Mouse (Mus musculus) neural tube, embryonic 13.5 days (tissue): ENCODE data around the gene Tlx2. TPM values are rescaled to one million over a fixed set of nuclear protein-coding genes. Genes with fewer than 3 reads are reported as not detected.

Source experiments
- ATAC-seq: fragments of 200-750 bp; cut with Nextera tagmentation; 2 replicates; pipeline ENCODE4 v1.8.0; 2017; ENCODE audit warnings: low read depth, mild to moderate bottlenecking, moderate TSS enrichment, moderate library complexity
- H3K27ac ChIP-seq: fragments of 300-500 bp; sonication (generic); replicated peaks from 2 replicates; pipeline ENCODE4 v1.5.1; 2015; ENCODE audit warnings: moderate library complexity, mild to moderate bottlenecking, inconsistent platforms
- H3K27me3 ChIP-seq: fragments of 300-500 bp; sonication (generic); 2 replicates; pipeline ENCODE4 v1.6.1; 2015; ENCODE audit warnings: mild to moderate bottlenecking, inconsistent platforms
- H3K36me3 ChIP-seq: fragments of 300-500 bp; sonication (generic); 2 replicates; pipeline ENCODE4 v1.6.1; 2015; ENCODE audit warnings: mild to moderate bottlenecking, inconsistent platforms
- H3K4me1 ChIP-seq: fragments of 300-500 bp; sonication (generic); replicated peaks from 2 replicates; pipeline ENCODE4 v1.6.1; 2015; ENCODE audit warnings: inconsistent platforms
- H3K4me2 ChIP-seq: fragments of 300-500 bp; sonication (generic); 2 replicates; pipeline ENCODE4 v1.6.1; 2015; ENCODE audit warnings: inconsistent platforms, mild to moderate bottlenecking, moderate library complexity
- H3K4me3 ChIP-seq: fragments of 300-500 bp; sonication (generic); 2 replicates; pipeline ENCODE4 v1.5.1; 2015; ENCODE audit warnings: mild to moderate bottlenecking, inconsistent platforms
- H3K9ac ChIP-seq: fragments of 300-500 bp; sonication (generic); 2 replicates; pipeline ENCODE4 v1.6.1; 2015; ENCODE audit warnings: moderate library complexity, mild to moderate bottlenecking, inconsistent platforms
- H3K9me3 ChIP-seq: fragments of 300-500 bp; sonication (generic); 2 replicates; pipeline ENCODE4 v1.6.1; 2016; ENCODE audit warnings: inconsistent platforms
- WGBS: fragments of 180-500 bp; shearing (Covaris S2); methylation state at CpG from one replicate; pipeline ENCODE4 v1.1.7; 2015; 5-methylcytosine and 5-hydroxymethylcytosine counted together
- polyA plus RNA-seq: library from polyadenylated mRNA; unstranded; fragments of >200 nt; fragmentation: Nextera tagmentation; extraction: Ambion mirVana; gene quantifications from 2 replicates; pipeline ENCODE4 v1.2.1, GENCODE M21; 2015

The Tlx2 gene
- polyA plus RNA-seq, 1 experiment from 2014 or later = 16.1 TPM

GRCm38 (mm10) chr6:83086121-83087035 lies 16.3 kb upstream of the Tlx2 start, which contains the start of gene Lbx2:
Lbx2 (plus strand) TSS chr6:83086367.
- WGBS = 2% methylated on average over 42 of the region's 42 CpGs
- peak within 1 kb of the TSS; percentile 32 for H3K4me2 ChIP-seq
- H3K4me3 ChIP-seq = peak within 1 kb of the TSS; percentile 2; the same call in 1 of the 2 replicates
- peaks cover 96% of the 10 kb centered on the region for H3K27me3 ChIP-seq
- H3K9ac ChIP-seq = 0 out of 2 replicates have a peak within 1 kb of the TSS, but pooled peaks have one; percentile 34
- no peaks in the 10 kb centered on the region for H3K9me3 ChIP-seq
- no peak within 1 kb of the TSS for H3K27ac ChIP-seq
- no peak for ATAC-seq
- peaks cover 38% of the 10 kb centered on the region; the same call in 1 of the 2 replicates for H3K4me1 ChIP-seq
- H3K36me3 ChIP-seq = peaks cover 11% of the 10 kb centered on the region

GRCm38 (mm10) chr6:83084477-83084876 lies 14.4 kb upstream of the Tlx2 start:
- H3K4me3 ChIP-seq = no peak overlapping the region
- peaks cover 22% of the 10 kb centered on the region for H3K36me3 ChIP-seq
- H3K9me3 ChIP-seq = no peaks in the 10 kb centered on the region
- H3K9ac ChIP-seq = no peak overlapping the region
- peaks cover 43% of the 10 kb centered on the region for H3K4me1 ChIP-seq
- WGBS = 7% methylated on average over 6 of the region's 6 CpGs
- no peak overlapping the region for H3K4me2 ChIP-seq
- peaks cover 78% of the 10 kb centered on the region for H3K27me3 ChIP-seq
- ATAC-seq = no peak
- no peak overlapping the region for H3K27ac ChIP-seq

- 28% methylated on average over 5 of the region's 5 CpGs for WGBS
- Histone ChIP-seq H3K4me2 (no peak overlapping the region), H3K27ac (no peak overlapping the region), H3K4me3 (no peak overlapping the region), H3K4me1 (peaks cover 50% of the 10 kb centered on the region), H3K27me3 (peaks cover 68% of the 10 kb centered on the region), H3K9me3 (no peaks in the 10 kb centered on the region), H3K36me3 (peaks cover 22% of the 10 kb centered on the region), H3K9ac (0 out of 2 replicates have a peak overlapping the region, but pooled peaks have one; percentile 12)
- no peak for ATAC-seq
Observed at GRCm38 (mm10) chr6:83083497-83083896, 13.4 kb upstream of the Tlx2 start.

- Histone ChIP-seq H3K4me1 (peaks cover 36% of the 10 kb centered on the region), H3K4me2 (no peak overlapping the region), H3K4me3 (no peak overlapping the region), H3K27ac (no peak overlapping the region), H3K9me3 (no peaks in the 10 kb centered on the region), H3K9ac (no peak overlapping the region), H3K27me3 (peaks cover 56% of the 10 kb centered on the region), H3K36me3 (peaks cover 22% of the 10 kb centered on the region)
- ATAC-seq = no peak
- 94% methylated on average over 5 of the region's 5 CpGs for WGBS
Observed at GRCm38 (mm10) chr6:83080210-83080609, 10.1 kb upstream of the Tlx2 start.

GRCm38 (mm10) chr6:83078324-83078858 lies 8.3 kb upstream of the Tlx2 start:
- ATAC-seq = peak; percentile 92
- peaks cover 56% of the 10 kb centered on the region for H3K27me3 ChIP-seq
- H3K27ac ChIP-seq = peak overlapping the region; percentile 95
- peak overlapping the region; percentile 82 for H3K4me2 ChIP-seq
- WGBS = under 1% methylated on average over 46 of the region's 46 CpGs
- no peaks in the 10 kb centered on the region for H3K9me3 ChIP-seq
- H3K9ac ChIP-seq = peak overlapping the region; percentile 83
- H3K4me3 ChIP-seq = peak overlapping the region; percentile 73
- peaks cover 22% of the 10 kb centered on the region for H3K36me3 ChIP-seq
- peaks cover 25% of the 10 kb centered on the region for H3K4me1 ChIP-seq

GRCm38 (mm10) chr6:83077630-83078323 lies 7.7 kb upstream of the Tlx2 start, which contains the start of gene Pcgf1:
Pcgf1 (plus strand) TSS chr6:83077869.
- Histone ChIP-seq H3K36me3 (peaks cover 22% of the 10 kb centered on the region), H3K9me3 (no peaks in the 10 kb centered on the region), H3K4me2 (peak within 1 kb of the TSS; percentile 89), H3K27me3 (peaks cover 55% of the 10 kb centered on the region), H3K4me1 (peaks cover 21% of the 10 kb centered on the region), H3K9ac (peak within 1 kb of the TSS; percentile 83), H3K27ac (peak within 1 kb of the TSS; percentile 95), H3K4me3 (peak within 1 kb of the TSS; percentile 73)
- under 1% methylated on average over 54 of the region's 54 CpGs for WGBS
- ATAC-seq = peak; percentile 94

GRCm38 (mm10) chr6:83074979-83075378 lies 4.9 kb upstream of the Tlx2 start:
- Histone ChIP-seq H3K9me3 (no peaks in the 10 kb centered on the region), H3K4me2 (no peak overlapping the region), H3K4me1 (peaks cover 35% of the 10 kb centered on the region), H3K36me3 (no peaks in the 10 kb centered on the region), H3K4me3 (no peak overlapping the region), H3K9ac (no peak overlapping the region), H3K27me3 (peaks cover 71% of the 10 kb centered on the region), H3K27ac (no peak overlapping the region)
- no peak for ATAC-seq
- WGBS = 34% methylated on average over 2 of the region's 2 CpGs

GRCm38 (mm10) chr6:83071220-83071619 lies 1.1 kb upstream of the Tlx2 start:
- Histone ChIP-seq H3K9me3 (no peaks in the 10 kb centered on the region), H3K27me3 (peaks cover 99% of the 10 kb centered on the region), H3K27ac (peak overlapping the region; percentile 56), H3K9ac (peak overlapping the region; percentile 50; the same call in 1 of the 2 replicates), H3K4me3 (peak overlapping the region; percentile 31), H3K4me1 (peaks cover 26% of the 10 kb centered on the region), H3K36me3 (no peaks in the 10 kb centered on the region), H3K4me2 (peak overlapping the region; percentile 43)
- WGBS = 0% methylated on average over 24 of the region's 24 CpGs
- peak; percentile 55 for ATAC-seq

- H3K4me2 ChIP-seq = peak overlapping the region; percentile 43
- WGBS = under 1% methylated on average over 58 of the region's 58 CpGs
Observed at GRCm38 (mm10) chr6:83070311-83071219, 472 bp upstream of the Tlx2 start.

GRCm38 (mm10) chr6:83069488-83070246 lies 426 bp downstream of the Tlx2 start:
- Histone ChIP-seq H3K4me1 (peaks cover 26% of the 10 kb centered on the region), H3K27me3 (peaks cover 99% of the 10 kb centered on the region), H3K36me3 (no peaks in the 10 kb centered on the region), H3K9me3 (no peaks in the 10 kb centered on the region), H3K27ac (no peak overlapping the region), H3K4me2 (peak overlapping the region; percentile 43), H3K4me3 (peak overlapping the region; percentile 31), H3K9ac (peak overlapping the region; percentile 50)
- WGBS = under 1% methylated on average over 69 of the region's 69 CpGs
- ATAC-seq = peak; percentile 4; the same call in 1 of the 2 replicates

More at GRCm38 (mm10) chr6:83070311-83071219, 472 bp upstream of the Tlx2 start:
- Histone ChIP-seq H3K4me1 (peaks cover 26% of the 10 kb centered on the region), H3K27ac (peak overlapping the region; percentile 56), H3K4me3 (peak overlapping the region; percentile 31), H3K36me3 (no peaks in the 10 kb centered on the region), H3K9ac (peak overlapping the region; percentile 50), H3K27me3 (peaks cover 99% of the 10 kb centered on the region), H3K9me3 (no peaks in the 10 kb centered on the region)
- ATAC-seq = peak; percentile 44; the same call in 1 of the 2 replicates
